Mouse (Mus musculus): ENCODE measurements at regions not wholly inside any gene's neighbourhood (a gene's known extent, or its start where the extent isn't known, plus 50 kb on each side); places are given as distances from the start of the nearest gene placed in this dataset.

GRCm38 (mm10) chr3:38568596-38568975 is 83.9 kb upstream of the Ankrd50 start:
- Histone ChIP-seq H3K36me3 (replicated peaks; ENCODE audit: control insufficient read depth, insufficient read depth, low read depth) (no peaks in the 10 kb centered on the region), H3K9me3 (ENCODE audit: control insufficient read depth, low read length) (no peaks in the 10 kb centered on the region), H3K9ac (replicated peaks) (no peak overlapping the region), H3K27me3 (ENCODE audit: control insufficient read depth, insufficient read depth, low read length) (no peaks in the 10 kb centered on the region), H3K4me2 (ENCODE audit: low read depth) (no peak overlapping the region), H3K27ac (no peak overlapping the region), H3K4me3 (ENCODE audit: insufficient read depth in 1 of 2, low read depth in 2 of 2, low read length in 2 of 2) (no peak overlapping the region), H3K4me1 (replicated peaks; ENCODE audit: control insufficient read depth in 2 of 2, insufficient read depth in 2 of 2, low read length in 1 of 2) (no peaks in the 10 kb centered on the region; a peak in 1 of 4 replicates)
- DNase-seq (ENCODE audit: low read depth in 3 of 3, low spot score in 3 of 3), result no peak
- 24% methylated on average over 2 of the region's 2 CpGs for WGBS (ENCODE audit: insufficient replicate concordance)
- no peak for ATAC-seq (ENCODE audit: insufficient read depth)
- TF ChIP-seq EP300 (IDR thresholded peaks at IDR 0.05; ENCODE audit: low read depth), result no peak
- no peak for TF ChIP-seq CTCF (IDR thresholded peaks at IDR 0.05; ENCODE audit: low read depth)

- no peaks in the 10 kb centered on the region for H3K36me3 ChIP-seq (replicated peaks; ENCODE audit: control insufficient read depth, insufficient read depth, low read depth)
- H3K9me3 ChIP-seq (ENCODE audit: control insufficient read depth, low read length), result no peaks in the 10 kb centered on the region
- H3K4me3 ChIP-seq (ENCODE audit: insufficient read depth in 1 of 2, low read depth in 2 of 2, low read length in 2 of 2), result no peak overlapping the region
- ATAC-seq (ENCODE audit: insufficient read depth), result no peak
- H3K27me3 ChIP-seq (ENCODE audit: control insufficient read depth, insufficient read depth, low read length), result no peaks in the 10 kb centered on the region
- no peak overlapping the region for H3K27ac ChIP-seq
- no peak for DNase-seq (ENCODE audit: low read depth in 3 of 3, low spot score in 3 of 3)
- no peak overlapping the region for H3K4me2 ChIP-seq (ENCODE audit: low read depth)
- WGBS (ENCODE audit: insufficient replicate concordance), result 47% methylated on average over 8 of the region's 8 CpGs
- no peak for TF ChIP-seq CTCF (IDR thresholded peaks at IDR 0.05; ENCODE audit: low read depth)
- no peak for TF ChIP-seq EP300 (IDR thresholded peaks at IDR 0.05; ENCODE audit: low read depth)
- H3K4me1 ChIP-seq (replicated peaks; ENCODE audit: control insufficient read depth in 2 of 2, insufficient read depth in 2 of 2, low read length in 1 of 2), result no peaks in the 10 kb centered on the region; a peak in 1 of 4 replicates
- no peak overlapping the region for H3K9ac ChIP-seq (replicated peaks)
Measured at GRCm38 (mm10) chr3:38567946-38568595, 83.4 kb upstream of the Ankrd50 start.

- no peak overlapping the region for H3K9ac ChIP-seq (replicated peaks)
- DNase-seq (ENCODE audit: low read depth in 3 of 3, low spot score in 3 of 3) (no peak), ATAC-seq (ENCODE audit: insufficient read depth) (no peak)
- no peaks in the 10 kb centered on the region; a peak in 1 of 4 replicates for H3K4me1 ChIP-seq (replicated peaks; ENCODE audit: control insufficient read depth in 2 of 2, insufficient read depth in 2 of 2, low read length in 1 of 2)
- 71% methylated on average over 2 of the region's 2 CpGs for WGBS (ENCODE audit: insufficient replicate concordance)
- no peak overlapping the region for H3K27ac ChIP-seq
- no peaks in the 10 kb centered on the region for H3K36me3 ChIP-seq (replicated peaks; ENCODE audit: control insufficient read depth, insufficient read depth, low read depth)
- no peaks in the 10 kb centered on the region for H3K9me3 ChIP-seq (ENCODE audit: control insufficient read depth, low read length)
- no peak for TF ChIP-seq CTCF (IDR thresholded peaks at IDR 0.05; ENCODE audit: low read depth)
- no peak for TF ChIP-seq EP300 (IDR thresholded peaks at IDR 0.05; ENCODE audit: low read depth)
- H3K4me3 ChIP-seq (ENCODE audit: insufficient read depth in 1 of 2, low read depth in 2 of 2, low read length in 2 of 2), result no peak overlapping the region
- no peak overlapping the region for H3K4me2 ChIP-seq (ENCODE audit: low read depth)
- H3K27me3 ChIP-seq (ENCODE audit: control insufficient read depth, insufficient read depth, low read length), result no peaks in the 10 kb centered on the region
Measured at GRCm38 (mm10) chr3:38566576-38566975, 81.9 kb upstream of the Ankrd50 start.

DNA sequence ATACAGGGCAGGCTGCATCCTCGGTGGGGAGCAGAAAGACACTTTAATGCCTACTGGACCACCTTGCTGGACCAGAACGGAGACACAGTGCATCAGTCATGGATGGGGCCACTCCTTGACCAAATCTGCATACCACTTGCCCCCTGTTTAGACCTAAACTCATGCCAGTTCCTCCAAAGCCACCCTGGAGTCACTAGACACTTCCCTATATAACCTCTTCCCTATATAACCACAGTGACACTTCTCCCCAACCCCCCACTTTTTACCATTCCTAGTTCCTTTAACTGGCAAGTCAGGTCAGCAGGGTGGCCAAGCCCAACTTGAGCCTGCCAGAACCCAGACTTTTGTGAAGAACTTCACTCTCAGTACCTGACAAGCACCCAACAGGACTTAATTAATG is 80.2 kb upstream of the Ankrd50 start:
- no peak overlapping the region for H3K27ac ChIP-seq
- H3K36me3 ChIP-seq (replicated peaks; ENCODE audit: control insufficient read depth, insufficient read depth, low read depth), result no peaks in the 10 kb centered on the region
- H3K9ac ChIP-seq (replicated peaks), result no peak overlapping the region
- H3K4me1 ChIP-seq (replicated peaks; ENCODE audit: control insufficient read depth in 2 of 2, insufficient read depth in 2 of 2, low read length in 1 of 2), result no peaks in the 10 kb centered on the region
- H3K9me3 ChIP-seq (ENCODE audit: control insufficient read depth, low read length), result no peaks in the 10 kb centered on the region
- ATAC-seq (ENCODE audit: insufficient read depth) (no peak), DNase-seq (ENCODE audit: low read depth in 3 of 3, low spot score in 3 of 3) (no peak)
- no peaks in the 10 kb centered on the region for H3K27me3 ChIP-seq (ENCODE audit: control insufficient read depth, insufficient read depth, low read length)
- WGBS (ENCODE audit: insufficient replicate concordance), result 32% methylated on average over 2 of the region's 2 CpGs
- TF ChIP-seq EP300 (IDR thresholded peaks at IDR 0.05; ENCODE audit: low read depth) (no peak), CTCF (IDR thresholded peaks at IDR 0.05; ENCODE audit: low read depth) (no peak)
- no peak overlapping the region for H3K4me3 ChIP-seq (ENCODE audit: insufficient read depth in 1 of 2, low read depth in 2 of 2, low read length in 2 of 2)
- H3K4me2 ChIP-seq (ENCODE audit: low read depth), result no peak overlapping the region

DNA sequence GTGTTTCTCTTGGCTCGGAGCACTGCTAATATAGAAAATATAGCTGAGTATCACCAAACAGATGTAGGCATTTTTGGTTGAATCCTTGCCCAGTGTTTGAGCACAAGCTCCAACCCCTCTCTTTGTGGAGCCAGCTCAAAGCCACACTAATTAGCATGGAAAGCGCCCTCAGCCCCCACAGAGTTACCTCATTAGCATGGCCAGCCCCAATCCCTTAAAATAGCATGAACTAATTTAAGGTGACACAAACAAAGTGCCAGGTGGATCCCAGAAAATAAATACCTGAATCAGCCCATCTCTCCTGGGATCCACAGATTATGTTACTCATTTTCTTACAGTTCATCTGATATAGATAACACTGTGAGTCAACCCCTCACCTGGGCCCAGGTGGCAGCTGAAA is 79.7 kb upstream of the Ankrd50 start:
- H3K4me3 ChIP-seq (ENCODE audit: insufficient read depth in 1 of 2, low read depth in 2 of 2, low read length in 2 of 2), result no peak overlapping the region
- no peaks in the 10 kb centered on the region for H3K36me3 ChIP-seq (replicated peaks; ENCODE audit: control insufficient read depth, insufficient read depth, low read depth)
- H3K9ac ChIP-seq (replicated peaks), result no peak overlapping the region
- no peaks in the 10 kb centered on the region for H3K9me3 ChIP-seq (ENCODE audit: control insufficient read depth, low read length)
- ATAC-seq (ENCODE audit: insufficient read depth), result no peak
- H3K4me1 ChIP-seq (replicated peaks; ENCODE audit: control insufficient read depth in 2 of 2, insufficient read depth in 2 of 2, low read length in 1 of 2), result no peaks in the 10 kb centered on the region
- H3K27me3 ChIP-seq (ENCODE audit: control insufficient read depth, insufficient read depth, low read length), result no peaks in the 10 kb centered on the region
- WGBS (ENCODE audit: insufficient replicate concordance), result 60% methylated on average over 2 of the region's 2 CpGs
- H3K27ac ChIP-seq, result no peak overlapping the region
- H3K4me2 ChIP-seq (ENCODE audit: low read depth), result no peak overlapping the region
- no peak for DNase-seq (ENCODE audit: low read depth in 3 of 3, low spot score in 3 of 3)
- no peak for TF ChIP-seq CTCF (IDR thresholded peaks at IDR 0.05; ENCODE audit: low read depth)
- TF ChIP-seq EP300 (IDR thresholded peaks at IDR 0.05; ENCODE audit: low read depth), result no peak

Data from liver, embryonic 14.5 days (tissue).